Mouse (Mus musculus) CH12.LX (cell line): ENCODE results near the gene Ccdc50. TPM values are rescaled to one million over a fixed set of nuclear protein-coding genes. Genes with fewer than 3 reads are reported as not detected.

Source experiments
- DNase-seq: peaks from one replicate; pipeline ENCODE4 v3.0.0-alpha.2; 2013; ENCODE audit errors: extremely low read depth
- H3K27ac ChIP-seq: 2 replicates; pipeline ENCODE4 v1.5.1; 2012; ENCODE audit warnings: low read depth, mild to moderate bottlenecking, control low read depth, moderate library complexity; ENCODE audit not compliant: insufficient read depth
- H3K27me3 ChIP-seq: replicated peaks from 2 replicates; pipeline ENCODE3; 2012; ENCODE audit warnings: inconsistent platforms
- H3K36me3 ChIP-seq, 2 experiments: replicated peaks in 1 of 2; 2 replicates each; pipeline versions ENCODE3 to v1.6.1; 2012; ENCODE audit warnings: inconsistent platforms in 1 of 2, low read length in 1 of 2, mild to moderate bottlenecking in 1 of 2, mixed read lengths in 1 of 2, moderate library complexity in 1 of 2; ENCODE audit not compliant: control insufficient read depth in 1 of 2, insufficient read depth in 1 of 2
- H3K4me1 ChIP-seq, 2 experiments: 2 replicates each; pipeline ENCODE4 v1.6.1; 2012; ENCODE audit warnings: inconsistent platforms in 1 of 2, moderate library complexity in 1 of 2; ENCODE audit not compliant: insufficient read depth in 2 of 2, control insufficient read depth in 1 of 2
- H3K4me2 ChIP-seq: 2 replicates; pipeline ENCODE4 v1.6.1; 2012; ENCODE audit warnings: low read depth, mild to moderate bottlenecking, control low read depth; ENCODE audit not compliant: poor library complexity, insufficient read depth, severe bottlenecking
- H3K4me3 ChIP-seq, 3 experiments: fragments of 150-350 bp in 1 of 3; sonication (generic) in 1 of 3; replicated peaks in 1 of 3; 2 replicates each; pipeline versions ENCODE3 to v1.5.1; 2011 to 2012; ENCODE audit warnings: low read depth in 2 of 3, low read length in 2 of 3, mild to moderate bottlenecking in 2 of 3, moderate library complexity in 2 of 3, control low read depth in 1 of 3, improper control_type of control experiment in 1 of 3, inconsistent platforms in 1 of 3, mixed read lengths in 1 of 3; ENCODE audit not compliant: poor library complexity in 1 of 3
- H3K79me2 ChIP-seq: replicated peaks from 2 replicates; pipeline ENCODE4 v1.6.1; 2012; ENCODE audit warnings: mild to moderate bottlenecking, moderate library complexity; ENCODE audit not compliant: control insufficient read depth, poor library complexity, insufficient read depth, severe bottlenecking; ENCODE audit errors: extremely low read depth
- H3K9ac ChIP-seq: 2 replicates; pipeline ENCODE4 v1.6.1; 2012; ENCODE audit warnings: low read depth, mild to moderate bottlenecking, control low read depth, moderate library complexity; ENCODE audit not compliant: insufficient read depth
- H3K9me3 ChIP-seq: replicated peaks from 2 replicates; pipeline ENCODE3; 2012; ENCODE audit warnings: low read length, inconsistent platforms, mixed read lengths
- CHD1 ChIP-seq: IDR thresholded peaks from 2 replicates; pipeline ENCODE4 v1.6.1; 2012; ENCODE audit warnings: low read depth, low read length, improper control_type of control experiment, inconsistent platforms
- CHD2 ChIP-seq: IDR thresholded peaks from 2 replicates; pipeline ENCODE4 v1.6.1; 2011; ENCODE audit warnings: low read length, improper control_type of control experiment
- CTCF ChIP-seq, 2 experiments: IDR thresholded peaks in 1 of 2; conservative IDR thresholded peaks in 1 of 2; 2 replicates each; pipeline ENCODE4 v1.5.1; 2011 to 2012; ENCODE audit warnings: low read depth in 2 of 2, low read length in 2 of 2, improper control_type of control experiment in 1 of 2, inconsistent platforms in 1 of 2, mild to moderate bottlenecking in 1 of 2, moderate library complexity in 1 of 2
- ELF1 ChIP-seq: IDR thresholded peaks from 2 replicates; pipeline ENCODE4 v1.6.1; 2014; ENCODE audit warnings: low read depth, mild to moderate bottlenecking, inconsistent platforms, low read length, improper control_type of control experiment
- EP300 ChIP-seq: IDR thresholded peaks from 2 replicates; pipeline ENCODE4 v1.6.1; 2011; ENCODE audit warnings: low read length, improper control_type of control experiment
- HCFC1 ChIP-seq: IDR thresholded peaks from 2 replicates; pipeline ENCODE4 v1.6.1; 2012; ENCODE audit warnings: low read depth, mild to moderate bottlenecking, inconsistent platforms, low read length, improper control_type of control experiment
- IRF4 ChIP-seq: IDR thresholded peaks from 2 replicates; pipeline ENCODE4 v1.6.1; 2014; ENCODE audit warnings: low read depth, mild to moderate bottlenecking, inconsistent platforms, low read length, improper control_type of control experiment
- JUN ChIP-seq: IDR thresholded peaks from 2 replicates; pipeline ENCODE4 v1.6.1; 2011; ENCODE audit warnings: low read depth, mild to moderate bottlenecking, low read length, improper control_type of control experiment, moderate library complexity; ENCODE audit not compliant: insufficient read depth
- JUND ChIP-seq: conservative IDR thresholded peaks from 2 replicates; pipeline ENCODE4 v1.6.1; 2011; ENCODE audit warnings: low read depth, low read length, improper control_type of control experiment
- KAT2A ChIP-seq: IDR thresholded peaks from 2 replicates; pipeline ENCODE4 v1.6.1; 2012; ENCODE audit warnings: low read length, improper control_type of control experiment, inconsistent platforms; ENCODE audit not compliant: insufficient replicate concordance
- MAFK ChIP-seq: IDR thresholded peaks from 2 replicates; pipeline ENCODE4 v1.6.1; 2011; ENCODE audit warnings: low read length, improper control_type of control experiment; ENCODE audit not compliant: insufficient replicate concordance
- MAZ ChIP-seq: IDR thresholded peaks from 2 replicates; pipeline ENCODE4 v1.6.1; 2012; ENCODE audit warnings: low read depth, mild to moderate bottlenecking, inconsistent platforms, low read length, improper control_type of control experiment, moderate library complexity
- MXI1 ChIP-seq: IDR thresholded peaks from 2 replicates; pipeline ENCODE4 v1.6.1; 2011; ENCODE audit warnings: mild to moderate bottlenecking, low read depth, low read length, improper control_type of control experiment
- MYC ChIP-seq: IDR thresholded peaks from 2 replicates; pipeline ENCODE4 v1.6.1; 2011; ENCODE audit warnings: low read depth, mild to moderate bottlenecking, improper control_type of control experiment, low read length
- NELFE ChIP-seq: IDR thresholded peaks from 2 replicates; pipeline ENCODE4 v1.6.1; 2011; ENCODE audit warnings: low read depth, low read length, improper control_type of control experiment
- NRF1 ChIP-seq: IDR thresholded peaks from 2 replicates; pipeline ENCODE4 v1.6.1; 2014; ENCODE audit warnings: low read depth, mild to moderate bottlenecking, inconsistent platforms, low read length, improper control_type of control experiment, moderate library complexity
- PAX5 ChIP-seq: IDR thresholded peaks from 2 replicates; pipeline ENCODE4 v1.6.1; 2012; ENCODE audit warnings: low read length, inconsistent platforms, mixed read lengths
- POLR2A ChIP-seq: IDR thresholded peaks from 2 replicates; pipeline ENCODE4 v1.6.1; 2011; ENCODE audit warnings: low read depth, mild to moderate bottlenecking, improper control_type of control experiment, low read length
- POLR2AphosphoS2 ChIP-seq: IDR thresholded peaks from 2 replicates; pipeline ENCODE4 v1.6.1; 2011; ENCODE audit warnings: low read depth, low read length, improper control_type of control experiment
- RAD21 ChIP-seq: IDR thresholded peaks from 2 replicates; pipeline ENCODE4 v1.6.1; 2011; ENCODE audit warnings: low read depth, mild to moderate bottlenecking, low read length, improper control_type of control experiment, moderate library complexity
- RCOR1 ChIP-seq: conservative IDR thresholded peaks from 2 replicates; pipeline ENCODE4 v1.6.1; 2012; ENCODE audit warnings: low read depth, mild to moderate bottlenecking, inconsistent platforms, low read length, improper control_type of control experiment
- SIN3A ChIP-seq: IDR thresholded peaks from 2 replicates; pipeline ENCODE4 v1.6.1; 2012; ENCODE audit warnings: low read length, improper control_type of control experiment, inconsistent platforms
- SMC3 ChIP-seq: IDR thresholded peaks from 2 replicates; pipeline ENCODE4 v1.6.1; 2011; ENCODE audit warnings: low read depth, low read length, improper control_type of control experiment
- TBP ChIP-seq: conservative IDR thresholded peaks from 2 replicates; pipeline ENCODE4 v1.6.1; 2011; ENCODE audit warnings: low read depth, low read length, improper control_type of control experiment
- TCF12 ChIP-seq: IDR thresholded peaks from 2 replicates; pipeline ENCODE4 v1.6.1; 2014; ENCODE audit warnings: low read depth, mild to moderate bottlenecking, inconsistent platforms, low read length, improper control_type of control experiment
- UBTF ChIP-seq: IDR thresholded peaks from 2 replicates; pipeline ENCODE4 v1.6.1; 2012; ENCODE audit warnings: low read depth, mild to moderate bottlenecking, inconsistent platforms, low read length, improper control_type of control experiment, moderate library complexity
- USF1 ChIP-seq: IDR thresholded peaks from 2 replicates; pipeline ENCODE4 v1.6.1; 2014; ENCODE audit warnings: low read depth, mild to moderate bottlenecking, inconsistent platforms, low read length, improper control_type of control experiment
- USF2 ChIP-seq: conservative IDR thresholded peaks from 2 replicates; pipeline ENCODE4 v1.6.1; 2011; ENCODE audit warnings: low read depth, low read length, improper control_type of control experiment
- ZC3H11A ChIP-seq: IDR thresholded peaks from 2 replicates; pipeline ENCODE4 v1.6.1; 2012; ENCODE audit warnings: low read depth, mild to moderate bottlenecking, inconsistent platforms, low read length, improper control_type of control experiment
- ZMIZ1 ChIP-seq: IDR thresholded peaks from 2 replicates; pipeline ENCODE4 v1.6.1; 2012; ENCODE audit warnings: low read depth, mild to moderate bottlenecking, inconsistent platforms, low read length, improper control_type of control experiment
- ZNF384 ChIP-seq: IDR thresholded peaks from 2 replicates; pipeline ENCODE4 v1.6.1; 2012; ENCODE audit warnings: low read depth, low read length, improper control_type of control experiment, inconsistent platforms
- dilution Hi-C: fragments of 300-500 bp; cut with MboI; formaldehyde crosslinking; loops from 2 replicates; pipeline ENCODE4 v1.14.3; 2020; ENCODE audit warnings: low sequenced_read_pairs; ENCODE audit not compliant: extremely low pct_unique_long_range_greater_than_20kb, extremely low pct_ligation_motif_present
- in situ Hi-C: fragments of 300-500 bp; cut with MboI; formaldehyde crosslinking; loops from 3 replicates; pipeline ENCODE4 v1.14.3; 2019; ENCODE audit warnings: low sequenced_read_pairs, low pct_ligation_motif_present, low pct_unique_long_range_greater_than_20kb, mixed read lengths
- polyA plus RNA-seq: library from polyadenylated mRNA; unstranded; fragments of >175 nt; gene quantifications from 2 replicates; pipeline ENCODE4 v1.2.1, GENCODE M21; 2012; ENCODE audit warnings: low read depth; ENCODE audit not compliant: insufficient read length
- total RNA-seq, 2 experiments: library from RNA; depleted of rRNA; stranded (reverse); fragments of 300-350 nt in 1 of 2; fragments of >200 nt in 1 of 2; gene quantifications; 2 replicates each; pipeline ENCODE4 v1.2.3; 2012 to 2014

Ccdc50 gene
- total and polyA plus RNA-seq, 3 experiments, result 203 to 261 (median 243) TPM

DNA sequence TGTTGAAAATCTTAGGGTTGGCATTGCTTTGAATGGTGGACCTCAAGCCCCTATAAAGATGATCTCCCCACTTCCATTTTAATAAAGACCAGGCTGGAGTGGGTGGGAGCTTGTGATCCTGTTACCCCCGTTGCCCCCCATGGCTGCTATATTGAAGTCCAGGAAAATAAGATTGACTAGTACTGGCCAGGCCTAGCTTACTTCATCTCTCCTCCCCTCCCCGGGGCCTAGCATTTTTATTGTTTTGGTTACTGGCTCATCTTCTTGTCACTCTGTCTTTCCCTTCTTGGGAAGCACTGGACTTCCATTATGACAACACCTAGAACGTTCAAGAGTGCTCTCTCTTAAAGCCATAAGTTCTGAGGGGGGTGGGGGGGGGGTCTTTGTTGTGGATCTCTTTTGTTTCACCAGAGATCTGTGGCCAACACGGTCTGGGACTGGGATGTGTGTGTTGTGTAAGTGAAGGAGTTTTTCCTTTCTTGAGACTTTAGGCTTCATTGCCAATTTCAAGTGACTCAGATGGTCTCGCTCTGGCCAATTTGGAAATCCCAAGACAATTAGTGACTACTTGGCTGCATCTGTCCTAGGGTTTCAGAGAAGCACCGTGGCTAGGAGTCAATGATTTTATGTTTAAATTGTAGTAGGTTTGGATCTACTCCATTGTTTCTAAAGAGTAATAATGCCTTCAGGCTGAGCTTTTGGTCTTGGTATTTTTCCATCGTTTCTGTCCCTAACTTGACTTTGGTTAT, 1.0 kb downstream of the Ccdc50 start:
- Histone ChIP-seq H3K4me1 (peaks cover 15 to 51% of the 10 kb centered on the region in 2 experiments), H3K9me3 (no peaks in the 10 kb centered on the region), H3K4me2 (peak overlapping the region; percentile 92), H3K9ac (peak overlapping the region; percentile 99), H3K27ac (peak overlapping the region; percentile 94), H3K36me3 (peaks cover 0 to 10% of the 10 kb centered on the region in 2 experiments), H3K27me3 (no peaks in the 10 kb centered on the region), H3K79me2 (peaks cover 48% of the 10 kb centered on the region), H3K4me3 (peak overlapping the region; percentile 79 to 89 (median 80))
- dilution Hi-C loops (no loop called here), in situ Hi-C loops (loop anchor here (5.0 kb wide), 1 partner anchor 42 kb away; no protein-coding TSS in a partner anchor)
- 0 out of 2 replicates have a peak, but pooled peaks have one; percentile 7 for TF ChIP-seq RCOR1
- no peak for TF ChIP-seq USF1
- peak; percentile 45 for DNase-seq

DNA sequence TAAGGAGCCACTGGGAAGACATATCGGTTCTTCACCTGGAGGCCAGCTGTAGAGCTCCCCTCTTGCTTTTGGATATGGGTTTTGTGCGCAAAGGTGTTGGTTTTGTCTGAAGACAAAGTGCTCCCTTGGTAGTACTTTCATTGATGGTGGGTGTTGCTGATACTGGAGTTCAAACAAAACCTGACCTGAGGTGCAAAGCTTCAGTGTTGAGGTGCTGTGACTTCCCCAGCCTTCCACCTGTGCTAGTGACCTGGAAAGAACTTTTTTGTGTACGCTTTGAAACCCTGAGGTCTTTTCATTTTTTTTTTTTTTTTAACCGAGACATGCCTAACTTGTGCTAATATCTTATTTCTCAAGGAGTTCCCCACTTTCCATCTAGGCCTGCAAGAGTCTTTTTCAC, 1.6 kb downstream of the Ccdc50 start:
- H3K27ac ChIP-seq, result peak overlapping the region; percentile 94
- TF ChIP-seq ELF1 (no peak), IRF4 (peak; percentile 31; the same call in 1 of the 2 replicates), SIN3A (peak; percentile 39; the same call in 1 of the 2 replicates), JUN (no peak), RCOR1 (no peak), CHD2 (no peak), UBTF (0 out of 2 replicates have a peak, but pooled peaks have one; percentile 50), MAZ (no peak), SMC3 (no peak), NELFE (no peak), JUND (no peak), TCF12 (0 out of 2 replicates have a peak, but pooled peaks have one; percentile 8), ZC3H11A (no peak), PAX5 (no peak), POLR2AphosphoS2 (no peak), TBP (peak; percentile 26; the same call in 1 of the 2 replicates), MYC (0 out of 2 replicates have a peak, but pooled peaks have one; percentile 12), POLR2A (0 out of 2 replicates have a peak, but pooled peaks have one; percentile 9), EP300 (0 out of 2 replicates have a peak, but pooled peaks have one; percentile 46), KAT2A (no peak), USF2 (no peak), USF1 (no peak), MXI1 (no peak), CHD1 (no peak), HCFC1 (no peak; the same call in 1 of the 2 replicates), RAD21 (no peak; the same call in 1 of the 2 replicates), ZNF384 (peak; percentile 73), NRF1 (no peak), CTCF (conservative IDR thresholded peaks at IDR 0.05 in 1 of 2, IDR thresholded peaks at IDR 0.05 in 1 of 2; ENCODE audit: low read depth in 2 of 2, low read length in 2 of 2) (no peak), MAFK (no peak), ZMIZ1 (peak; percentile 32; the same call in 1 of the 2 replicates)

More for the DNA sequence above, 1.6 kb downstream of the Ccdc50 start:
- Histone ChIP-seq H3K27me3 (no peaks in the 10 kb centered on the region), H3K9ac (peak overlapping the region; percentile 99), H3K4me2 (peak overlapping the region; percentile 92), H3K4me3 (peak overlapping the region; percentile 79 to 89 (median 80)), H3K79me2 (peaks cover 54% of the 10 kb centered on the region), H3K9me3 (no peaks in the 10 kb centered on the region), H3K4me1 (peaks cover 13 to 51% of the 10 kb centered on the region in 2 experiments; a peak in 3 of 4 replicates), H3K36me3 (peaks cover 0 to 10% of the 10 kb centered on the region in 2 experiments)
- in situ Hi-C loops (no loop called here), dilution Hi-C loops (no loop called here)
- DNase-seq, result no peak
